Mouse (Mus musculus) mouse embryonic stem cell (cell line): ENCODE measurements around the gene Olfr827.

Experiments used
- in situ Hi-C, 2 experiments: fragments of 300-500 bp; cut with MboI; formaldehyde crosslinking; loops; 1 replicate in 1 of 2; 3 replicates in 1 of 2; pipeline ENCODE4 v1.14.3; 2019 to 2020; ENCODE audit warnings: low sequenced_read_pairs in 2 of 2, low pct_unique_long_range_greater_than_20kb in 1 of 2, mixed read lengths in 1 of 2; ENCODE audit not compliant: unreplicated experiment in 1 of 2

The Olfr827 gene

DNA sequence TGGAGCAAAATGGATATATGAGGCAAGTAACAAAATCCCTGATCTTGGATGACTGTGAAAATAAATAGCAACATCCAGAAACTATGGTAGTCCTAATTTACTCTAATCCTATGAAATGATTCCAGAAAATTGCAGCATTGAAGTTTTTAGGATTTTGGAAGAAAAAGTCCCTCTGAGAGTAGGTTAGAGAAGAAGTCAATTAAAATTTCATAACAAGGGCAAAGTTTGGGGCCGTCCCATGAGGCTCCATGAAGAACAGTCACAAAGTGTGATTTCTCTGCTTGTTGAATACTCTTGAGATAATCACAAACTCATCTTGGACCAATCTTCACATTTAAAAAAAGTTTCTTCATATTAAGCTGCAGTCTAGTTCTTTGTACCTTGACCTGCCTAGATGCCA, at the start of gene Olfr827:
Gene Olfr827, minus strand, starts transcription at position 101 of the 400 bp plus-strand sequence.
- in situ Hi-C loops, result no loop called here

DNA sequence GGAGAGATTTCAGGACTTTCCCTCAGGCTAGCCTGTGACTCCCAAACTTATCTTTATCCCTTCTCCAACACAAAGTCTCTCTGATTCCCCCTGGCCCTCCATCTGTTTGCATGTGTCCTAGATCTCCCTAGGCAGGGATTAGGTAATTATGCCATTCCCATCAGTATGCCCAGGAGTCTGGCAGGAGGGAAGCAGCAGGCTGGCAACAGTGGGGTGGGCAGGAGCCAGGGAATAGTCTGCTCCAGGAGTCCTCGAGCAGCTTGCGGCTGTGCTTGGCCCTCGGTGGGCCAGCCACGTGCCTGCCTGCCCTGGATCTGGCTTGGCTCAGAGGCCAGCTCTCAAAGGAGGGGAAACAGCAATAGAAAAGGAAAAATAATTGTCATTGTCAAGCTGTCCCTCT, 49.0 kb upstream of the Olfr827 start:
- in situ Hi-C loops, result no loop called here

DNA sequence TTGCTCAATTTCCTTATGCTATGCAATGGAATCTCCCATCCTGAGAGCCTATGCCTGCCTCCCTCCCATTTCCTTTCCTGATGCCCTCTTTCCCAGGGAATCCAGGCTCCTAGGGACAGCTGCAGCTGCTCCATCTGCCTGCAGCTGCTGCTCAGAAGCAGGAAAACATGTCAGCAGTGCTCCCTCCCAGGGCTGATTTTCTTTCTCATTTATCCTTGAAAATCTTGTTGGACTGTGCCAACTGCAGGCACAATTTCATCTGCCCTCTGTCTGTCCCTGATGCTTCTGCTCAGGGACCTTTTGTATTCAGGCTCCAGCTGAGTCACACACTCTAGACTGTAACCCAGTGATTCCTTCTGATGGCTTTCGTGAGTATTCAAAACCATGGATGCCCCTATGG, 45.3 kb upstream of the Olfr827 start:
- in situ Hi-C loops, result no loop called here

GRCm38 (mm10) chr10:130244271-130244670, 30.1 kb upstream of the Olfr827 start:
- in situ Hi-C loops, result no loop called here

- in situ Hi-C loops, result no loop called here
Observed at GRCm38 (mm10) chr10:130238318-130239209, 24.4 kb upstream of the Olfr827 start.

GRCm38 (mm10) chr10:130234576-130234975, 20.4 kb upstream of the Olfr827 start:
- in situ Hi-C loops, result no loop called here

GRCm38 (mm10) chr10:130232117-130232516, 17.9 kb upstream of the Olfr827 start:
- in situ Hi-C loops, result no loop called here

DNA sequence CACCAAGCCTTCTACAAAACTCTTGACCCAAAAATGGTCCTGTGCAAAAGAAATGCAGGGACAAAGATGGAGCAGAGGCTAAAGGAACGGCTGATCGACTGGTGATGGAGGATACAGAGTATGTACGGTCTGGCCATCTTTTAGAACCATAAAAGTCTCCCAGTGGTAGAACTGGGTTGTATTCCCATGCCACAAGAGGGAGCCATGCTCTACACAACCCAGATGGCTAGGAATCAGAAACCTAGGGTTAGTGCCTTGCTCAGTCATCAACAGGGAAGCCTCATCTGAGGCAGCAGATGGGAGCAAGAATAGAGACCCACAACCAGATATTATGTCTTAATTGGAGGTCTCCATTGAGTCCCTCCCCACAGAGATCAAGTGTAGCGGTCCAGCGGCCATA, 15.4 kb upstream of the Olfr827 start:
- in situ Hi-C loops, result loop anchor here (5.0 kb wide), 1 partner anchor 68 kb away; no protein-coding TSS in a partner anchor

- in situ Hi-C loops, result loop anchor here (5.0 kb wide), 1 partner anchor 69 kb away; no protein-coding TSS in a partner anchor
Observed at GRCm38 (mm10) chr10:130228246-130228645, 14.0 kb upstream of the Olfr827 start.

DNA sequence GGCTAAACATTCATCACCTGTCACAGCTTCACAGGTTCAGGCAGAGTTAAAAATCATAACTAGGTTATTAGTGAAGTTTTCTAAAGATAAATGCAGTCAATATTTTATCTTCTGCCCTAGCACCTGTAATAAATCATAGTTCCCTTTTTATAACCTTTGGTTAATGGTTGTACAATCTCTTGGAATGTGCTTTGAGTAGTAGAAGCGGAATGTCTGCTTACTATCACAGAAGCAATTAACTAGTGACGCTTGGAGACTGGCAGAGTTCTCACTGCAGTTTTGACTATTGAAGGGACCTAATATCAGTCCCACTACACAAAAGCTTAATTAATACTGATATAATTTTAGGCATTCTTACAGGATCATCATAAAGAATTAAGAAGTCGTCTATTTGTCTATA, 10.8 kb upstream of the Olfr827 start:
- in situ Hi-C loops, result loop anchor here (5.0 kb wide), 1 partner anchor 72 kb away; no protein-coding TSS in a partner anchor

GRCm38 (mm10) chr10:130184086-130184485, 30.1 kb downstream of the Olfr827 start, which contains the start of gene Olfr826:
Gene Olfr826, minus strand, starts transcription at chr10:130184186.
- in situ Hi-C loops, result no loop called here

DNA sequence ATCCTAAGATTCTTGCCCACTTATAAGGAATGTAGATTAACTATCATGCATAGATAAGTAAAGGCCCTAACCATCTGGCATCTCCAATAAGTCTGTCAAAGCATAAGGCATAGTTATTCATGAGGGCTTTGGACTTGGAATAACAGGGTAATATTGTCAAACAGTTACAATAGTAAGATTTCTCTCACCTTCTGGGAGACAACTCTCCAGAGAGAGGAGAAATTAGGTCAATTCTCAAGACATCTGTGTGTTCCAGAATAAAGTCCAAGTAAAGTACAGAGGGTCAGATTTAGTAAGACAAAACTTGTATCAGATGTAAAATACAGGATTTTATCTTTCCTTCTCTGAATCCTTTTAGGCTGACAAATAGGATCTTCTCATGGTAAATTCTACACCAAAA, 47.5 kb downstream of the Olfr827 start, which contains the start of gene Olfr825:
Gene Olfr825, minus strand, starts transcription at position 101 of the 400 bp plus-strand sequence.
- in situ Hi-C loops, result no loop called here

DNA sequence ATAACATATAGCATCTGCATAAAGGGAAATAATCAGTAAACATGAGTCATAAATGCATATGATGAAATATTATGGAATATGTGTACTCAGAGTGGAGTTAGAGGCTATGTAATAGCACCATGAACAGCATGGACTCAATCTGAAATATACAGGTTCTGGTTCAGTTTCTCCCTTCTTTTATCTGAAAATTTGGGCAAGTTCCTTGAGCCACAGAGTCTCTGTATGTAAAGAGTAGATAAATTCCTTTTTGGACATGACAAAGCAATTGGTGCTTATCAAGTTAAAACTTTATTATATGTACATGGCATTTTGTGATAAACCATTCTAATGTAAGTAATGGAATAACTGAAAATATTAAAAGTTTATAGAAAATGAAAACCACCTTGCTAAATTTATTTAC, 49.0 kb downstream of the Olfr827 start:
- in situ Hi-C loops, result no loop called here
